Mouse (Mus musculus) stomach, embryonic 14.5 days (tissue): ENCODE results near the gene Xdh. TPM values are rescaled to one million over a fixed set of nuclear protein-coding genes. Genes with fewer than 3 reads are reported as not detected.

ENCODE experiments used
- ATAC-seq: fragments of 200-750 bp; cut with Nextera tagmentation; 2 replicates; pipeline ENCODE4 v1.8.0; 2017; ENCODE audit warnings: low read depth, moderate TSS enrichment; ENCODE audit not compliant: insufficient number of reproducible peaks, insufficient read depth, low FRiP score
- H3K27ac ChIP-seq: fragments of 300-500 bp; sonication (generic); 2 replicates; pipeline ENCODE4 v1.5.1; 2014; ENCODE audit warnings: mild to moderate bottlenecking, low read length, moderate library complexity, mixed read lengths
- H3K27me3 ChIP-seq: fragments of 300-500 bp; sonication (generic); 2 replicates; pipeline ENCODE4 v1.6.1; 2014; ENCODE audit warnings: low read length, control low read depth, mixed read lengths; ENCODE audit not compliant: control insufficient read depth, insufficient read depth
- H3K36me3 ChIP-seq: fragments of 300-500 bp; sonication (generic); 2 replicates; pipeline ENCODE4 v1.6.1; 2014; ENCODE audit warnings: mild to moderate bottlenecking, control low read depth, low read length, moderate library complexity, mixed read lengths; ENCODE audit not compliant: control insufficient read depth, insufficient read depth
- H3K4me1 ChIP-seq: fragments of 300-500 bp; sonication (generic); 2 replicates; pipeline ENCODE4 v1.6.1; 2014; ENCODE audit warnings: low read length, control low read depth, mixed read lengths; ENCODE audit not compliant: control insufficient read depth, insufficient read depth
- H3K4me2 ChIP-seq: fragments of 300-500 bp; sonication (generic); replicated peaks from 2 replicates; pipeline ENCODE4 v1.6.1; 2014; ENCODE audit warnings: low read depth, low read length, control low read depth
- H3K4me3 ChIP-seq: fragments of 300-500 bp; sonication (generic); 2 replicates; pipeline ENCODE4 v1.5.1; 2014; ENCODE audit warnings: low read depth, low read length, control low read depth
- H3K9ac ChIP-seq: fragments of 300-500 bp; sonication (generic); replicated peaks from 2 replicates; pipeline ENCODE4 v1.6.1; 2014; ENCODE audit warnings: low read depth, mild to moderate bottlenecking, control low read depth, low read length, moderate library complexity, mixed read lengths
- H3K9me3 ChIP-seq: fragments of 300-500 bp; sonication (generic); 2 replicates; pipeline ENCODE4 v1.6.1; 2016; ENCODE audit warnings: low read depth, low read length, control low read depth; ENCODE audit not compliant: control insufficient read depth
- WGBS: fragments of 180-500 bp; shearing (Covaris S2); extraction: QIAGEN DNeasy Blood & Tissue Kit; methylation state at CpG from one replicate; pipeline ENCODE4 v1.1.7; 2014; 5-methylcytosine and 5-hydroxymethylcytosine counted together
- polyA plus RNA-seq: library from polyadenylated mRNA; unstranded; fragments of >200 nt; fragmentation: Nextera tagmentation; extraction: Ambion mirVana; gene quantifications from 2 replicates; pipeline ENCODE4 v1.2.1, GENCODE M21; 2014

Gene Xdh
- polyA plus RNA-seq: 1.1 and 1.2 TPM in 2 replicates

GRCm38 (mm10) chr17:73950062-73950735, at the start of gene Xdh:
TSS of gene Xdh (minus strand) at chr17:73950196.
- ATAC-seq: no peak
- H3K4me3 ChIP-seq: no peak within 1 kb of the TSS
- no peak within 1 kb of the TSS for H3K9ac ChIP-seq
- no peak within 1 kb of the TSS for H3K27ac ChIP-seq
- H3K36me3 ChIP-seq: no peaks in the 10 kb centered on the region
- H3K4me1 ChIP-seq: no peaks in the 10 kb centered on the region
- no peaks in the 10 kb centered on the region for H3K27me3 ChIP-seq
- no peak within 1 kb of the TSS for H3K4me2 ChIP-seq
- 74% methylated on average over 13 of the region's 13 CpGs for WGBS
- no peaks in the 10 kb centered on the region for H3K9me3 ChIP-seq

- Histone ChIP-seq H3K4me3 (no peak overlapping the region), H3K27ac (no peak overlapping the region), H3K36me3 (no peaks in the 10 kb centered on the region), H3K27me3 (no peaks in the 10 kb centered on the region), H3K9ac (no peak overlapping the region), H3K4me1 (no peaks in the 10 kb centered on the region), H3K9me3 (no peaks in the 10 kb centered on the region), H3K4me2 (no peak overlapping the region)
- 77% methylated on average over 13 of the region's 13 CpGs for WGBS
- no peak for ATAC-seq
Observed at GRCm38 (mm10) chr17:73995907-73996645, 46.1 kb upstream of the Xdh start.

- WGBS: 82% methylated on average over 4 of the region's 4 CpGs
- H3K9ac ChIP-seq: no peak overlapping the region
- H3K4me1 ChIP-seq: no peaks in the 10 kb centered on the region
- no peak overlapping the region for H3K4me3 ChIP-seq
- H3K9me3 ChIP-seq: no peaks in the 10 kb centered on the region
- no peaks in the 10 kb centered on the region for H3K27me3 ChIP-seq
- H3K4me2 ChIP-seq: no peak overlapping the region
- ATAC-seq: no peak
- H3K36me3 ChIP-seq: no peaks in the 10 kb centered on the region
- H3K27ac ChIP-seq: no peak overlapping the region
Observed at GRCm38 (mm10) chr17:73991264-73991663, 41.3 kb upstream of the Xdh start.

GRCm38 (mm10) chr17:73986571-73986970, 36.6 kb upstream of the Xdh start:
- WGBS: 76% methylated on average over 2 of the region's 2 CpGs
- Histone ChIP-seq H3K27ac (no peak overlapping the region), H3K27me3 (no peaks in the 10 kb centered on the region), H3K4me1 (no peaks in the 10 kb centered on the region), H3K9ac (no peak overlapping the region), H3K9me3 (no peaks in the 10 kb centered on the region), H3K36me3 (no peaks in the 10 kb centered on the region), H3K4me3 (no peak overlapping the region), H3K4me2 (no peak overlapping the region)
- ATAC-seq: no peak

GRCm38 (mm10) chr17:73985936-73986335, 35.9 kb upstream of the Xdh start:
- 79% methylated on average over 4 of the region's 4 CpGs for WGBS
- no peak overlapping the region for H3K9ac ChIP-seq
- no peak overlapping the region for H3K4me2 ChIP-seq
- no peaks in the 10 kb centered on the region for H3K36me3 ChIP-seq
- no peaks in the 10 kb centered on the region for H3K9me3 ChIP-seq
- H3K4me1 ChIP-seq: no peaks in the 10 kb centered on the region
- H3K27me3 ChIP-seq: no peaks in the 10 kb centered on the region
- H3K27ac ChIP-seq: no peak overlapping the region
- ATAC-seq: no peak
- H3K4me3 ChIP-seq: no peak overlapping the region

- 14% methylated on average over 4 of the region's 4 CpGs for WGBS
- H3K4me1 ChIP-seq: no peaks in the 10 kb centered on the region
- H3K36me3 ChIP-seq: no peaks in the 10 kb centered on the region
- H3K9ac ChIP-seq: no peak overlapping the region
- H3K4me2 ChIP-seq: no peak overlapping the region
- no peaks in the 10 kb centered on the region for H3K9me3 ChIP-seq
- H3K27me3 ChIP-seq: no peaks in the 10 kb centered on the region
- no peak overlapping the region for H3K27ac ChIP-seq
- peak; percentile 37; the same call in 1 of the 2 replicates for ATAC-seq
- no peak overlapping the region for H3K4me3 ChIP-seq
Observed at GRCm38 (mm10) chr17:73984508-73984907, 34.5 kb upstream of the Xdh start.

GRCm38 (mm10) chr17:73982871-73983270, 32.9 kb upstream of the Xdh start:
- Histone ChIP-seq H3K4me1 (no peaks in the 10 kb centered on the region), H3K36me3 (no peaks in the 10 kb centered on the region), H3K4me3 (no peak overlapping the region), H3K9me3 (no peaks in the 10 kb centered on the region), H3K27me3 (no peaks in the 10 kb centered on the region), H3K4me2 (no peak overlapping the region), H3K9ac (no peak overlapping the region), H3K27ac (no peak overlapping the region)
- WGBS: 88% methylated on average over 1 of the region's 1 CpGs
- no peak for ATAC-seq

GRCm38 (mm10) chr17:73976066-73976465, 26.1 kb upstream of the Xdh start:
- H3K4me3 ChIP-seq: no peak overlapping the region
- ATAC-seq: no peak
- no peaks in the 10 kb centered on the region for H3K9me3 ChIP-seq
- H3K4me2 ChIP-seq: no peak overlapping the region
- no peaks in the 10 kb centered on the region for H3K4me1 ChIP-seq
- H3K36me3 ChIP-seq: no peaks in the 10 kb centered on the region
- H3K27ac ChIP-seq: no peak overlapping the region
- no peaks in the 10 kb centered on the region for H3K27me3 ChIP-seq
- no peak overlapping the region for H3K9ac ChIP-seq
